Mouse (Mus musculus): ENCODE results near the gene Gm20888. TPM values are rescaled to one million over a fixed set of nuclear protein-coding genes. Genes with fewer than 3 reads are reported as not detected.
"Not testable (repeated sequence)": the region's sequence is repeated elsewhere in the genome, so short reads cannot be mapped to it uniquely, and the experiment has no call there.

Gm20888 gene
- not detected for total RNA-seq (2022)

GRCm38 (mm10) chrY:70441582-70441981 is at the start of gene Gm20888:
Gm20888 (plus strand) TSS chrY:70441882.
- DNase-seq, result not testable (repeated sequence)

Other genes with a start within 250 kb of the Gm20888 start
- gene Gm21118, start 168.2 kb upstream of the Gm20888 start, total RNA-seq (2022), result not detected
- not detected for gene Gm29423, start 138.6 kb upstream of the Gm20888 start, total RNA-seq (2022)
- gene Gm29644, start 138.5 kb upstream of the Gm20888 start, total RNA-seq (2022), result not detected